Mouse (Mus musculus) bone marrow, adult 2 months (tissue): ENCODE results near the gene Smim11.

ENCODE experiments used
- CTCF ChIP-seq: fragments of 200-500 bp; IDR thresholded peaks from 2 replicates; pipeline ENCODE4 v1.5.1; 2011; ENCODE audit warnings: low read length, control low read depth; ENCODE audit not compliant: control insufficient read depth, insufficient read depth
- POLR2A ChIP-seq: fragments of 200-500 bp; IDR thresholded peaks from 2 replicates; pipeline ENCODE4 v1.6.1; 2011; ENCODE audit warnings: low read depth, mild to moderate bottlenecking, control low read depth, low read length, borderline replicate concordance; ENCODE audit not compliant: control insufficient read depth

DNA sequence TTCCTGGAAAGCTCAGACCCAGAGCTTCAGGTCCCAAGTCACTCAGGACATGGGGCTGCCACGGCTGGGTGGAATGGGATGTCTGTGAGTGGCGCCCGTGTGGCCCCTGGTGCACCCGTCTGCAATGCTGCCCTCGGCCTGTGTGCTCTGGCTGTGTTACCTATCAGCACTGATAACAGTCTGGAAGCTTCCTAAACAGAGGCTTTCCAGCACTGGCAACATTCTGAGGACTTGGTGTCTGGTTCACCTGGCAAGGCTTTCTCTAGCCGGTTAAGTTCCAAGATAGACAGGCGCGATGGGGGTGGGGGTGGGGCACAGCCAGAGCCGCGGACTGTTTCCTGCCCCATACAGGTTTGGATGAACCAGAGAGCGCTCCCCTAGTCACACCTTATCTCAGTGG, 54.9 kb downstream of the Smim11 start:
- TF ChIP-seq POLR2A: no peak
- TF ChIP-seq CTCF: no peak
